Mouse (Mus musculus): ENCODE results near the gene Ascc2.

DNA sequence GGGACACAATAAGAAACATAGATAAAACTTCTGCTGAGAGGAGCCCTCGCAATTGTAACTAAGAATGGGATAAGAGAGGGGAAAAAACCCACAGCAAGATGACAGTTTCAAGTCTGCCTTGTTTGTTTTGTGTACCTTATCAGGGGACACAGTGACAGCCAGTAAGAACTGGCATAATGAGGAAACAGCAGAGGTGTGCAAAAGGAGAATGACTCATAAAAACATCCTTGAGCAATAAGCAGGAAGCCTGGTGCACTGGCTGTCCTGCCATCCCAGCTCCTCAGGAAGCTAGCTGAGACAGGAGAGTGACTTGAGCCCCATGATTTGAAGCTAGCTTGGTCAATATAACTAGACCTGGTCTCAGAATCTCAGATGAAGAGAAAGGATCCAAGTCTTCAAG is 22.3 kb downstream of the Ascc2 start:
- no peak for TF ChIP-seq POLR2A (IDR thresholded peaks at IDR 0.05; ENCODE audit: insufficient read depth, low read depth, low read length)
- no peak for TF ChIP-seq CTCF (IDR thresholded peaks at IDR 0.05; ENCODE audit: insufficient read depth, low read depth, low read length)
